Mouse (Mus musculus) myocyte (in vitro differentiated cells): Measurements from ENCODE around the gene Cryz.

Experiments
- CEBPB ChIP-seq: IDR thresholded peaks from 2 replicates; pipeline ENCODE4 v1.6.1; 2011; ENCODE audit warnings: mild to moderate bottlenecking, moderate library complexity; ENCODE audit not compliant: poor library complexity, insufficient read depth, severe bottlenecking
- E2F4 ChIP-seq: IDR thresholded peaks from one replicate; pipeline ENCODE4 v1.6.1; 2011; ENCODE audit warnings: mild to moderate bottlenecking, control low read depth, moderate library complexity; ENCODE audit not compliant: insufficient read depth
- MAX ChIP-seq: IDR thresholded peaks from one replicate; pipeline ENCODE4 v1.6.1; 2011; ENCODE audit warnings: low read depth, mild to moderate bottlenecking, control low read depth
- MYOD1 ChIP-seq, 3 experiments: IDR thresholded peaks; one replicate each; pipeline ENCODE4 v1.6.1; 2011; ENCODE audit warnings: control low read depth in 2 of 3, low read depth in 2 of 3, mild to moderate bottlenecking in 2 of 3, moderate library complexity in 1 of 3; ENCODE audit not compliant: insufficient read length in 2 of 3, control insufficient read depth in 1 of 3
- POLR2A ChIP-seq: IDR thresholded peaks from one replicate; pipeline ENCODE4 v1.6.1; 2011; ENCODE audit warnings: low read depth, mild to moderate bottlenecking, control low read depth, moderate library complexity; ENCODE audit not compliant: insufficient read length
- POLR2AphosphoS2 ChIP-seq: IDR thresholded peaks from one replicate; pipeline ENCODE4 v1.6.1; 2011; ENCODE audit warnings: low read depth, control low read depth; ENCODE audit not compliant: insufficient read length
- TCF3 ChIP-seq: IDR thresholded peaks from one replicate; pipeline ENCODE4 v1.6.1; 2011; ENCODE audit warnings: low read depth, control low read depth; ENCODE audit not compliant: insufficient read length

DNA sequence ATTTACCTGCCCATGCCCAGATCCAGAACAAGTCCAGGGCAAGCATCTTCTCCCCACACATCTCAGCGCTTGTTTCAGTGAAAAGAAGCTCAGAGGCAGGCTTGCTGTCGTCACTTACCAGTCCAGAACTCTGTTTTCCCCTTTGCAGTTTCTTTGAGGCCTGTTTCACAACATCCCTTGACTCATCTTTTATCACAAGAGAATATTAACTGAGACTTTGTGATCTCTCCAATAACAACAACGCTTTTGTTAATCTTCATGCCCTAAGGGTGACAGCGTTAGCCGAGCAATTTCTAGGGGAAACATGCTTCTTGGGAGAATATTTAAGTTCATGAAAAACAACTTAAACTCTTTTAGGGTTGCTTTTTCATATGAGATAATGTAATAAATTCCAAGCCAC lies 59.2 kb downstream of the Cryz start:
- TF ChIP-seq POLR2A (no peak), E2F4 (no peak), MYOD1 (IDR thresholded peaks at IDR 0.05; ENCODE audit: control insufficient read depth in 1 of 3, insufficient read length in 2 of 3, low read depth in 2 of 3) (no peak), TCF3 (no peak), POLR2AphosphoS2 (no peak), MAX (no peak), CEBPB (no peak)
